Mouse (Mus musculus): Measurements from ENCODE around the gene Minos1.

Gene Minos1

DNA sequence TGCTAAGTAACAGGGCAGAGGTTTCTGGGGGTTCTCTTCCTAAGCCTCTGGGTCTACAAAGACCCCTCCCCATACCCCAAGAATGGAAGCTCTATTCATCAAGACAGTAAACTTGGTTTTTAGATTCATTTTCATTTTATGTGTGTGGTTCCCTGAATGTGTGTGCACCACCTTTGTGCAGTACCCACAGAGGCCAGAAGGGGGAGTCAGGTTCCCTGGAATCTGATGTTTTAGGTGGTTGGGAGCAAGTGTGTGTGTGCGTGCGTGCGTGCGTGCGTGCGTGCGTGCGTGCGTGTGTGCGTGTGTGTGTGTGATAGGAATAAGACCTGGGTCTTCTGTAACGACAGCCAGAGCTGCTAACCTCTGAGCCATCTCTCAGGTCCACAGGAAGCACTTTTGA is 14.2 kb upstream of the Minos1 start:
- in situ Hi-C loops (cut with MboI, MseI) = no loop called here

GRCm38 (mm10) chr4:139144577-139144976 is 13.7 kb upstream of the Minos1 start:
- in situ Hi-C loops (cut with MboI, MseI) = no loop called here

GRCm38 (mm10) chr4:139142985-139143384 is 12.1 kb upstream of the Minos1 start:
- in situ Hi-C loops (cut with MboI, MseI) = no loop called here

- in situ Hi-C loops (cut with MboI, MseI) = no loop called here
Measured at GRCm38 (mm10) chr4:139141785-139142184, 10.9 kb upstream of the Minos1 start.

DNA sequence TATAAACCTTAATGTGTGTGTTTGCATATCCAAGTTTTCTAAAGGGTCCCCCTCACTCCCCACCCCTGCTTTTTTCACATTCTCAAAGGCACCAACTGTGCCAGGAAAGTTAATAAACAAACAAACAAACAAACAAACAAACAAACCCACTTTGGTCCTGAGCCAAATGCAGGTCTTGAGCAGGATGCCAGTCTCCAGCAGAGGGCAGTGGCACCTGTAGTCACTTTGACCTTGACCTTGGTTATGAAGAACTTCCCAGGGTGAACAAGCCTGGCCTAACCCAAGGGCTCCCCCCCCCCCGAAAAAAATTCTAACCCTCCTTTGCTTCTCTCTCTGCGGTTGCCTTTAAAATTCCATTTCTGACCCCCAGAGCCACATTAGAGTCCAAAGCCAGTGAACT is 9.4 kb upstream of the Minos1 start:
- in situ Hi-C loops (cut with MboI, MseI) = no loop called here

DNA sequence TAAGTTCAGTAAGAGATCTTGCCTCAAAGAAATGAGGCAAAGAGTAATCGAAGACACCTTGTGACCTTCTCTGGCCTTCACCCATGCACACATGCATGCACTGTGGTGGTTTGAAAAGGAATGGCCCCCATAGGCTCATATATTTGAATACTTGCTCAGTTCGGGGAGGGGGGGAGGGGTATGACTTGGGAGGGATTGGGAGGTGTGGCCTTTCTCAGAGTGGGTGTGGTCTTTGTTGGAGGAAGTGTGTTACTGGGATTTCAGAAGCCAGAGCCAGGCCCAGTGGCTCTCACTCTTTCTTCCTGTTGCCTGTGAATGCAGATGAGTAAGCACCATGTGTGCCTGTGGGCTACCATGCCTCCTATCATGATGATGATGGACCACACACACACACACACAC is 5.1 kb upstream of the Minos1 start:
- in situ Hi-C loops (cut with MboI, MseI) = loop anchor here in 1 of 2 experiments (5.0 kb wide), 1 partner anchor 51 kb away; no protein-coding TSS in a partner anchor

GRCm38 (mm10) chr4:139133109-139133508 is 2.2 kb upstream of the Minos1 start:
- in situ Hi-C loops (cut with MboI, MseI) = no loop called here

DNA sequence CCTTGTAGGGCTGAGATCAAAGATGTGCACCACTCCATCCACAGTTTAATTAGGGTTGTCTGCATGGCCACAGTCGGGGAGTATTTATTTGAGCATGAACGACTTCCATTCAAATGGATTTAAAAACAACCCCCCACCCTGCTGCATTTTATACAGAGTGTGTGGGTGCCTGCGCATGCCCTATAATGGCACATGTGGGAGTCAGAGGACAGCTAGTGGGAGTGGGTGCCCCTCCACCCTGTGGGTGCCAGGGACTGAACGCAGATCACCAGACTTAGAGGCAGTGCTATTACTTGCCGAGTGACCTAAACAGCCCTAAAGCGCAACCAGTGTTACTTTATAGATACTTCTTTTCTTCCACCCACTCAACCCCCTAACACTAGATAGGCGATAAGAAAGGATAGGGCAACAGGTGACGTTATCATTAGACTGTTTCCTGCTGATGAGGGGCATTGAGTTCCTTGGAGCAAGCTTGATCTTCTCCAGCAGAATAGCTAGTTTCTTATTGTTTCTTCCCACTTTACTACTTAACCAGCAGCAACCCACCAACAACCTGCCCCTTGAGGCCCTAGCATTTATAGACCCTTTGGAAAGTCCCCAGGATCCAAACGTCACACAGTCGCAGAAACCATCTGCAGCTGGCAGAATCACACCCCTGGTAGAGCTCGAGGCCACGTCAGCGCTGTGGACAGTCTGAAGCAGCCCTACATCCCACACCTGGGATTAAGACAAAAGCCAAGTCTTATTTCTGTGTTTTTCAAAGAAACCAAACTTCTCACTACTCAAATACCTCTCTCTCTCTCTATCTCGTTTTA is 1.2 kb upstream of the Minos1 start:
- in situ Hi-C loops (cut with MboI, MseI) = no loop called here

DNA sequence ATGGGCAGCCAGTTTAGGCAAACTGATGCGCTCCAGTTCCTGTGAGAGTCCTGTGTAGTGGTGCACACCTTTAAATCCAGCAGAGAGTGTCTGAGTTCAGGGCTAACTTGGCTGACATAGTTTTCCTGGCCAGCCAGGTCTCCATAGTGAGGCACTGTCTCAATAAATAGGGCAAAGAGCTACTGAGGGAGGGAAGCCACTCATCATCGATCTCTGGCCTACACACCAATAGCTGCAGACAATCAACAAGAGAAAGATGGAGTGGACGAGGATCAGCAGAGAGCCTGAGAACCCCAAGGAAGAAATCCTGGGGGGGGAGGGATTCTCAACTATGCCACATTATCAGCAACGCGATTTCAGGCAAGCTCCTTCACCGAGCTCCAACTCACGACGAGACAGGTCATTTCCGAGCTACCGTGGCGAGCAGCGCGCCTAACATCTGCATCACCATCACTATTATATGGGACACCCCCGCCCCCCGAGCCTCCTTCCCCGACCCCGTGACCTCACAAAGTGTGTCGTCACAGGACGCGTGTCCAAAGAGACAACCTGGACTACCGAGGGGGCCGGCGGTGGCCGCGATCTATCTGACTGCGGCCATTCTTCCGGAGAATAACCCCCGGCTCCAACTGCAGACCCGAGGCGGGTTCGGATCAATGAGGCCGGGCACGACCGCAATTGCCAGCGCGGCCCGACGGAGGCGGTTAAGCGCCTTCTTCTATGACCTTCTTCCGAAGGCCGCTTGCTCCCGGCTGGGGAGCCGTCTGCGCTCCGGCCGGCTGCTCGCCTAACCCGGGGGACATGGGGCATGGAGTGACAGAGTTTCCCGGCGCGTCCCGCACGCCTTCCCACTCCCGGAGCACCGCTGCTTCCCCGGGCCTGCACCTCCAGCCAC is 860 bp downstream of the Minos1 start:
- in situ Hi-C loops (cut with MboI, MseI) = no loop called here

- in situ Hi-C loops (cut with MboI, MseI) = no loop called here
Measured at GRCm38 (mm10) chr4:139126475-139126874, 4.4 kb downstream of the Minos1 start.

DNA sequence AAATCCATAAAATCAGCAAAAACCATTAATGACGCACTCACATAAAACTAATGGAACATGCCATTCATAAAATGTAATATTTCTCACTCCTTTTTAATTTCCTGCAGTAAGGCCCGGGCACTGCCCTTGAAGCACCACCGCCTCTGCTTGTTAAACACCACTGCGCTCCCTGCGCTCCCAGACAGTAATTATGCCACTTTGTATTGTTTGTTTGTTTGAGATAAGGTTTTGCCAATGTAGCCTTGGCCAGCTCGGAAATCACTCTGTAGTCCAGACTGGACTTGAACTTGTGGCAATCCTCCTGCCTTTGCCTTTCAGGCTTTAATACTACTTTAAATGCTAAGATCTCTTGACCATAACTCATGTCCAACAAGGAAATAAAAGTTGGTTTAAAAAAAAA is 6.0 kb downstream of the Minos1 start:
- in situ Hi-C loops (cut with MboI, MseI) = no loop called here

GRCm38 (mm10) chr4:139122557-139122956 is 8.4 kb downstream of the Minos1 start:
- in situ Hi-C loops (cut with MboI, MseI) = no loop called here

- in situ Hi-C loops (cut with MboI, MseI) = no loop called here
Measured at GRCm38 (mm10) chr4:139120998-139121397, 9.9 kb downstream of the Minos1 start.

DNA sequence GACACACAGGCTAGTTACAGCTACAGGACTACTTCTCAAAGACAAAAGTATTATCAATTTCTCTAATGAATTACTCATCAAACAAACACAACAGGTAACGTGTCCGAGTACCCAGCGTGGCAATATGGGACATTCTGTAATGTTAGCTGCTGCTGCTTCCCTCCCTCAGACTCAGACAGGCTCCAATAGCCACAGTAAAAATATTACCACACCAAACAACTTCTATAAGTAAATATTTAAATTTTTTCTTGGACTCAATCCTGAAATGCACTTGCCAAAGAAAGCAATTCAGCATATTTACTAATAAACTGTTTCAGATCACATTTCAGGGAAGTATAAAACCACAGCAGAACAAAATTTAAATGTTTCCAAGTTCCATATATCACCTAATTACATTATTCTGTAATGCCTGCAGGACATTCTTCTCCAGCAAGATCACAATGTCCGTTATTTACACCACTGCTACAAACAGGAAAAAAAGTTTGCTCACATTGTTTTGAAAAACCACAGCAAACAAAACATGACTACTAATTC is 10.6 kb downstream of the Minos1 start:
- in situ Hi-C loops (cut with MboI, MseI) = no loop called here

DNA sequence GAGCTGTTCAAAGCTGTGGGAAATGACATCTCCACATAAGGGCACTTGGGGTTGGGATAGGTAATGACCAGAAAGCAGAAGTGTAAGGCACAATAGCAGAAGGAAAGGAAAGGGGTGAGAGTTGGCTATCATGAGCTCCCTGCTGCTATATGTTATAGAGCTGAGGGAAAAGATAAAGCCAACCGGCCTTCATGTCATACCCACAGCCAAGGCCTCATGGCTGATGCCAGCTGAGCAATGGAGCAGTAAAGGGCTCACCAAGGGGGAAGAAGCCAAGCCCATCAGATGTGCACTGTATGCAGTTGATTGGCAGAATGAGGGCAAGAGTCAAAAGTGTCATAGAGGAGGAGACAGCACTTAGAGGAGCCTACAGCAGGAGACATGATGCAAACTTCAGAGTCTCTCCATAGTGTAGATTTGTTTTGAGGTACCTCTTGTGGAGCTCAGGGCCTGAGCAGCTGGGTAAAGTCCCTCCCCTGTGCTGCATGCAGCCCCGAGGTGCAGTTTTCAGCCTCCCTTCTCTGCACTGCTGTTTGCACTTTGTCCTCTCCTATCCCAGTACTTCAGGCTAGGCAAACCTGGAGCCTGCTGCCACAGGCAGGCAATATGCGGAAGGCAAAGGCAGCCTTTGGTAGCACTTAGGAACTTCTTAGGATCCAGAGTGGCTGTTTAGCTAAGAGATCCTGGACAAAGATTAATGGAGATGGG is 14.4 kb downstream of the Minos1 start:
- in situ Hi-C loops (cut with MboI, MseI) = no loop called here

DNA sequence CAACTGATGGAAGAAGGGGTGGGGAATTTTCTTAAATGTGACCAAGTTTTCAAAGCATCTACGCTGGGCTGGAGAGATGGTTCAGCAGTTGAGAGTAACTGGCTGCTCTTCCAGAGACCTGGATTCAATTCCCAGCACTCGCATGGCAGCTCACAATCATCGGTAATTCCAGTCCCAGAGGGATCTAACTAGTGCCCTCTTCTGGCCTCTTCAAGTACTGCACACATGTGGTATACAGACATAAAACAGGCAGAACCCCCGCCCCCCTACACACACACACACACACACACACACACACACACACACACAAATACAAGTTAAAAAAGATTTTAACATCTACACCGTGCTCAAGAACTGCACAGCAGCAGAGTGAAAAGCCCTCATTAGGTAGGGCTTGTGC is 15.2 kb downstream of the Minos1 start:
- in situ Hi-C loops (cut with MboI, MseI) = no loop called here

GRCm38 (mm10) chr4:139112482-139112881 is 18.4 kb downstream of the Minos1 start:
- in situ Hi-C loops (cut with MboI, MseI) = no loop called here

GRCm38 (mm10) chr4:139111421-139111820 is 19.5 kb downstream of the Minos1 start:
- in situ Hi-C loops (cut with MboI, MseI) = no loop called here

GRCm38 (mm10) chr4:139110858-139111257 is 20.1 kb downstream of the Minos1 start:
- in situ Hi-C loops (cut with MboI, MseI) = no loop called here

- in situ Hi-C loops (cut with MboI, MseI) = no loop called here
Measured at GRCm38 (mm10) chr4:139105453-139105852, 25.5 kb downstream of the Minos1 start.

GRCm38 (mm10) chr4:139101546-139101945 is 29.4 kb downstream of the Minos1 start:
- in situ Hi-C loops (cut with MboI, MseI) = no loop called here

DNA sequence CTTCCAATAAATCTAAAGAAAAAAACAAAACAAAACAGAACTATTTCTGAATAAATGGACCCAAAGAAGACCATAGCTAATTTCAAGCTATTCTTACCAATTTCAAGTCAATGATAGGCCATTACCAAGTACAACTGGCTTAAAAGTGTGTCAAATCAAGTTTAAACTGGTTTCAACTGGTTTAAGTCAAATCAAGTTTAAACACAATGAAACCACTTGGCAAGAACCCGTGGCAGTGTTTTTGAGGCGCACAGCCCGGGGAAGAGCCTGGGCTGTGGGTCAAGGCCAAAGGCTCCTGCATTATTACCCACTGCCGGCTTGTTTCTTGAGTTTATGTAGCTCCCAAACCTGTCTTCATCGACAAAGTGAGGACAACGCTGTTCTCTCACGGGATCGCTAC is 30.6 kb downstream of the Minos1 start:
- in situ Hi-C loops (cut with MboI, MseI) = no loop called here

Data from T-helper 17 cell (primary cell).